Mouse (Mus musculus): ENCODE measurements around the gene Slc5a1.

Slc5a1 gene

GRCm38 (mm10) chr5:33104025-33104481 lies at the start of gene Slc5a1:
Slc5a1 (plus strand) TSS chr5:33104219.
- DNase-seq (ENCODE audit: low spot score in 2 of 2): no peak

GRCm38 (mm10) chr5:33056126-33056765 lies 47.8 kb upstream of the Slc5a1 start:
- DNase-seq (ENCODE audit: low spot score in 2 of 2): no peak

DNA sequence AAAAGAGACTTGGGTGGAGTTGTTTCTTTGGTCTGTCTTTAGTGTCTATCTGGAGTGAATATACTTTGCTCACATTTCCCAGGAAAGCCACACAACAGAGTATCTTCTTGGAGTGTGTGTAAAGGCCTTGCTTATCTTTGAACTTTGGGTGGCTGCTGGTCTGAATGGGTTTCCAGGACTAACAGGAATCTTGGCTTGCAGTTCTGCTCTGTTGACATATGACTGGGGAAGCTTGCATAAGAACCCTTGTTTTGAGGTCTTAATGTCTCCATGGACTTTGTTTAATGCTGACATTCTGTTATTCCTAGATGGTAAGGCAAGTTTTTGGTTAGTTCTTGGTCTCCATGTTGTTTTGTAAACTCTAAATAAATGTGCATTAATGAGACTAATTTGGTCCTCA lies 33.9 kb upstream of the Slc5a1 start:
- no peak for DNase-seq (ENCODE audit: low spot score in 2 of 2)

GRCm38 (mm10) chr5:33076490-33077191 lies 27.4 kb upstream of the Slc5a1 start:
- no peak for DNase-seq (ENCODE audit: low spot score in 2 of 2)

- no peak for DNase-seq (ENCODE audit: low spot score in 2 of 2)
These were observed 21.1 kb upstream of the Slc5a1 start for GRCm38 (mm10) chr5:33082896-33083295.

- no peak for DNase-seq (ENCODE audit: low spot score in 2 of 2)
These were observed 19.4 kb upstream of the Slc5a1 start for GRCm38 (mm10) chr5:33084599-33084998.

DNA sequence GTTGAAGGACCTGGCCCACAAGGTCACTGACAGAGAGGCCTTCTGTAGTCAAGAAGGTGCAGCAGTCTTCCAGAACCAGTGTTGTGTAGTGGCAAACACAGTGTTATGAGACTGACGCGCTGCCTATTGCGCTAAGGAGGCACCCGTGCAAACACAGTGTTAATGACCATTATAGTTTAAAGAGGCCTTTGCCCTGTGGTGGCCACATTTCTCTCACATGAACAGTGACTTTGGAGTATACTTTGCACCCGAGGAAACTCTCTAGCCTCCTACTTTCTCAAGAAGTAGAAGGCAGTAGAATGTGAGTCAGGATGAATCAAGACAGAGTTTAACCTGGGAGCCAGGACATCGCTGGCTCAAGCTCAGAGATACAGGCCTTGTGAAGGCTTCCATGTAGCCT lies 12.7 kb upstream of the Slc5a1 start:
- no peak for DNase-seq (ENCODE audit: low spot score in 2 of 2)

DNA sequence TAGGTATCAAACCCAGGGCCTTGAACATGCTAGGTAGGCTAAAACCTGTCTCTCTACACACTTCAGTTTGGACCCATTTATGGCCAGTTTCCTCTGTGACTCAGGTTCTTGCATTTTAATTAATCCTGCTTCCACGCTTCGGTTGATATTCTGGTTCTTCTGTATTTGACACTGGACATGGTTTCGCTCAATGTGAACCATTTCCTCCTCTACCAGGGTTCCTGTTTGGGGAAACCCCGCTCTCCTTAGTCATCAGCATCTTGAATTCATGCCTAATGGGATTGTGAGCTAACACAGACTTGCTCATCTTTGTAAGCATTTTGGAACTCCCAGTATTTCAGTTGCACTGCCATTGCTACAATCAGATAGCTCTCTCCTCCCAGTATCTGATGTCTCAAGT lies 8.7 kb upstream of the Slc5a1 start:
- no peak for DNase-seq (ENCODE audit: low spot score in 2 of 2)

DNA sequence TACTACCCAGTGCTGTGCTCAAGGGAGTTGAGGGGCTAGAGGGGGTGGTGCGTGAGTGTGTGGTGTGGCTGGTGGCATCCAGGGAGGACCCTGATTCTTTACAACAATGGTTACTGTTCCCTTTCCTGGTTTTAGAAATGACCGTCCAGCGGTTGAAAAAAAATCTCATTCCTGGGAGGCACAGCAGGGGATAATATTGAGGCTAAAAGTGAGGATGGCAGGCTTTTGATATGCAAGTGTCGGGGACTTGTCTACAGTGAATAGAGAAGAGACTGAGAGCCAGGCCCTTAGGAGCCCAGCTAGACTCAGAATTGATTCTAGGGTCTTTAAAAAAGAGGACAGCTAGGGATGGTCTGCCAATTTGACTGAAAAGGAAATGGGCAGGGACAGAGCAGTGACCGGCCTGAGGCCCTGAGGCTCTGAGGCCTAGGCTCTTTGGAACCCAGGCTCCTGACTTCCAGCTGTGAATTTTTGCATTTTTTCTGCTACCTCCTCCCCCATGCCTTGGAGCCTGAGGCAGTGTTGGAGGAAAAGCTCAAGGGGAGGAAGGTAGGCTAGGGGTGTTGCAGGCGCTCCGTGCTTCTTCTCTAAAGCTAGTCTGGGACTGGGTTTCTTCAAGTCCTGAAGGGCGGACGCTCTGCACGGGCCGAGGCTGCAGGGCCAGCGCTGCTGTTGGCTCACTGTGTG lies 1.5 kb upstream of the Slc5a1 start:
- no peak for DNase-seq (ENCODE audit: low spot score in 2 of 2)

GRCm38 (mm10) chr5:33104876-33105275 lies 857 bp downstream of the Slc5a1 start:
- DNase-seq (ENCODE audit: low spot score in 2 of 2): no peak

DNA sequence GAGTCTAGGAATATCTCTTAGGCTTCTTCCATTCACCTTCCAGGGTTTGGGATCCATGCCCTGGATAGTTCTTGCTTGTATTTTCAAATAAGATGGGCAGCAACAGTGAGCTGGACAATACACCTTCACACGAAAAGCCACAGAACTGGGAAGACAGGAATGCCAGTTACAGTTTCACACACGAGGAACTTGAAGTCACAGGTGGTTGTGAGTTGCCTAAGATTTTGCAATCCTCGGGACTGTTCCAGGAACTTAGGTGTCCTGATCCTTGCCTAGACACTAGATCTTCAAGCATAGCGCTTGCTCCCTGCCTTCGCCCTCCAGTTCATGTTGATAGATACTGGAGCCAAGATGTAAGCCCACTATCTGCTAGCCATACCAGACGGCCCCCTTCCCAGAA lies 1.6 kb downstream of the Slc5a1 start:
- DNase-seq (ENCODE audit: low spot score in 2 of 2): no peak

DNA sequence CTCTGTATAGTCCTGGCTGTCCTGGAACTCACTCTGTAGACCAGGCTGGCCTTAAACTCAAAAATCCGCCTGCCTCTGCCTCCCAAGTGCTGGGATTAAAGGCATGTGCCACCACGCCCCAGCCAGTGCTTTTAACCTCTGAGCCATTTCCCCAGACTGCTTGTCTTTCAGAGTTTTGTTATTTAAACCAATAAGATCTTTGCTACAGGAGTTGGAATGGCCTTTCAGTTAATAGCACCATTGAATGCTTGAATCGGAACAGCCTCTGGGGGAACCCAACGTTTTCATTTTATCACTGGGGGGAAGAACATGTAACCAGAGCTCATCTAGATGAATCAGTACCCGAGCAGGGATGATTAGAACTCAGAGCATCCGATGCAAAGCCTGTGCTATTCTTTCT lies 3.0 kb downstream of the Slc5a1 start:
- no peak for DNase-seq (ENCODE audit: low spot score in 2 of 2)

DNA sequence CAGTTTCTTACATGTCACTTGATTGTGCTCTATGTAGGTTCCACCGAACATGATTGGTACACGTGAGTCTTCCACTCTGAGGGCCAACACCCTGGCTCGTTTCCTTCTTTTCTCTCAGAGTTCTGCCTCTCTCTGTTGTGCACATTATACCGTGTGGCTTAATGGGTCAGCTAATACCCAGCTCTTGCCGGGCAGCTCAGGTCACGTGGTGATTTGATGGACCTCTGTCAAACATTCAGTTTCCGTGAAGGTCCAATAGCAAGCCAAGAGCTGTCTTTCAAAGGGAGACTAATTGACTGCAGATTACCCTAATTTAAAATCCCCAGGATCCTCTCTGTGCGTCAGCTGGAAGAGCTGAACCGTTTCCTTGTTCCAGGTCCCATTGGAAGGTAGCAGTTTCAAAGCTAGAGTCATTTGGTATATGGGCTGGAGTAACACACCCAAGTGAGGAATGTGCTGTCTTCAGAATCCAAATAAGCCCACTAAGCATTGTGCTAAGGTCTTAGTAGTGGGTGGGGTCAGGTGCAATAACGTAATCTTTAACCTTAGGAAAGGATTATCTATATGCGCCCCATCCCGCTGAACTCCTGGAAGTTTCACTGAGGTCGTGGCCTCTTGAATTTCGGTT lies 3.9 kb downstream of the Slc5a1 start:
- DNase-seq (ENCODE audit: low spot score in 2 of 2): no peak

DNA sequence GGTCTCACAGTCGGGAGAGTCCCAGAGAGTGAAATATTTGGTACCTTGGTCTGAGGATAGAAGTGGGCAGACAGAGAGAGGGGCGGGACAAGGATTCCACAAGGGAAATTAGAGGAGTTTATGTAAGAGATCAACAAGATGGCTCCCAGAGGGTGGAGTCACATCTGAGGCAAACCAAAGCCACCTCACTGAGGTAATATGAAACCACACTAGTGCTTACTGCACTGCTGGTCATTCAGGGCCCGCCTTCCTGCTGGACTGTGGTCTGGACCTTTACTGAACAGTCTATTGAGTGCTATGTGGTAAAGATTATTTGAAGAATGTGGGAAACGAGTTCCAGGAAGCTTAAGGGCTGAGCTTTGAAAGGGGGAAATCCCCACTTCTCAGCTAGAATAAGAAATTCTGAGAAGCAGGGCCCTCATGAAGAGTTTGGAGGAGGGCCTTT lies 17.9 kb downstream of the Slc5a1 start:
- DNase-seq (ENCODE audit: low spot score in 2 of 2): no peak

GRCm38 (mm10) chr5:33123658-33124057 lies 19.6 kb downstream of the Slc5a1 start:
- DNase-seq (ENCODE audit: low spot score in 2 of 2): no peak

- no peak for DNase-seq (ENCODE audit: low spot score in 2 of 2)
These were observed 21.3 kb downstream of the Slc5a1 start for GRCm38 (mm10) chr5:33125318-33125717.

- DNase-seq (ENCODE audit: low spot score in 2 of 2): no peak
These were observed 30.1 kb downstream of the Slc5a1 start for GRCm38 (mm10) chr5:33134132-33134531.

DNA sequence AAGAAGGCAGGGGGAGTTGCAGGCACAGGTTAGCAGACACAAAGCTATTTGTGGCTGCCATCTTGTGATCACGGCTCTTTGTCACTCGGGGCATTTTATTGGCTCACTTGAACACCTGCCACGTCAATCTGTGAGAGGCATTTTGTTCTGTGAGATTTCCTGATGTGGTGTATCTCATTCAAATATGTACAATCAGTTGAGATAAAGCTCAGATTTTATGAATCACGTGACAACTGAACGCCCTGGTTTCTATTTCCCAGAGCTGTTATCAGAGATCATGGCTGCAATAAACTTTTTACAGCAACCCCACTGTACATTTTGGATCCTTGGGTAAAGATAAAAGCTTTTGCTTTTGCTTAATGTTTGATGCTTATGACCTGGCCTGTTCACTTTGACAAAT lies 31.6 kb downstream of the Slc5a1 start:
- no peak for DNase-seq (ENCODE audit: low spot score in 2 of 2)

- peak; percentile 49 to 67 for DNase-seq (ENCODE audit: low spot score in 2 of 2)
These were observed 38.9 kb downstream of the Slc5a1 start for GRCm38 (mm10) chr5:33142790-33143455.

DNA sequence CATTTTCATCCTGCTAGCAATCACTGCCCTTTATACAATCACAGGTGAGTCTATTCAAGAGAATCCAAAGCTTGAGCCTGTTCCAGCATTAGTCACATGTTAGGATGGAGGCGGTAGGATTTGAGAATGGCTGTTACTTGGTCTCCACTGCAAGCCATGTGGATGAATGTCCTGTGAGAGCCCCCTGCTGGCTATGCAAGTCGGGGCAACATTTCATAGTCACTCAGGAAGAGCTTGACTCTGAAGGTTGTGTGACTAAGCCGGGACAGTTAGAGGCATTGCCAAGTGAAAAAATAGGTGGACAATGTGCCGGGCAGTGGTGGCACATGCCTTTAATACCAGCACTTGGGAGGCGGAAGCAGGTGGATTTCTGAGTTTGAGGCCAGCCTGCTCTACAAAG lies 40.0 kb downstream of the Slc5a1 start:
- DNase-seq (ENCODE audit: low spot score in 2 of 2): peak; percentile 3 to 9

DNA sequence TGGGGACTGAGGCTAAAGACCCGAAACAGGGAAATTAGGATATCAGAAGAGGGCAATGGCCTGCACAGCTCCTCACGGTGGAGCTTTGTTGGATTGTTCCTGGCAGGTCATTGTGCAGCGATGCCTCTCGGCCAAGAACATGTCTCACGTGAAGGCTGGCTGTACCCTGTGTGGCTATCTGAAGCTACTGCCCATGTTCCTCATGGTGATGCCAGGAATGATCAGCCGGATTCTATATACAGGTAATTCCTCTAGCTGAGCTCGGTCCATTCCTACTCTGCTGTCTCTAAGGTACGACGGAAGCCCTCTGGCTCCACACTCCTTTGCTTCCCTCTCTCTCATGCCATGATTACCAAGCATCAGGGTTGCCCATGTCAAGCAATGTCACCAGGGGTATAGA lies 42.8 kb downstream of the Slc5a1 start:
- DNase-seq (ENCODE audit: low spot score in 2 of 2): no peak

GRCm38 (mm10) chr5:33147691-33148090 lies 43.7 kb downstream of the Slc5a1 start:
- DNase-seq (ENCODE audit: low spot score in 2 of 2): no peak

Measured in right cerebral cortex, adult 2 months (tissue).